Mouse (Mus musculus) embryonic facial prominence, embryonic 12.5 days (tissue): ENCODE results near the gene Ptprcap. TPM values are rescaled to one million over a fixed set of nuclear protein-coding genes. Genes with fewer than 3 reads are reported as not detected.

ENCODE experiments used
- ATAC-seq: fragments of 200-750 bp; cut with Nextera tagmentation; 2 replicates; pipeline ENCODE4 v1.8.0; 2017; ENCODE audit not compliant: insufficient number of reproducible peaks, insufficient read depth, low FRiP score, low TSS enrichment
- H3K27ac ChIP-seq: fragments of 300-500 bp; sonication (generic); 2 replicates; pipeline ENCODE4 v1.5.1; 2016; ENCODE audit warnings: mild to moderate bottlenecking
- H3K27me3 ChIP-seq: fragments of 300-500 bp; sonication (generic); 2 replicates; pipeline ENCODE4 v1.6.1; 2016; ENCODE audit warnings: mild to moderate bottlenecking, moderate library complexity
- H3K36me3 ChIP-seq: fragments of 300-500 bp; sonication (generic); 2 replicates; pipeline ENCODE4 v1.6.1; 2016; ENCODE audit warnings: mild to moderate bottlenecking
- H3K4me1 ChIP-seq: fragments of 300-500 bp; sonication (generic); 2 replicates; pipeline ENCODE4 v1.6.1; 2016
- H3K4me2 ChIP-seq: fragments of 300-500 bp; sonication (generic); replicated peaks from 2 replicates; pipeline ENCODE4 v1.6.1; 2016; ENCODE audit warnings: mild to moderate bottlenecking, moderate library complexity
- H3K4me3 ChIP-seq: fragments of 300-500 bp; sonication (generic); 2 replicates; pipeline ENCODE4 v1.5.1; 2016; ENCODE audit warnings: mild to moderate bottlenecking
- H3K9ac ChIP-seq: fragments of 300-500 bp; sonication (generic); 2 replicates; pipeline ENCODE4 v1.6.1; 2016; ENCODE audit warnings: mild to moderate bottlenecking, moderate library complexity
- H3K9me3 ChIP-seq: fragments of 300-500 bp; sonication (generic); 2 replicates; pipeline ENCODE4 v1.6.1; 2016; ENCODE audit warnings: mild to moderate bottlenecking, moderate library complexity
- WGBS: fragments of 180-500 bp; shearing (Covaris S2); methylation state at CpG from one replicate; pipeline ENCODE4 v1.1.7; 2016; 5-methylcytosine and 5-hydroxymethylcytosine counted together
- polyA plus RNA-seq: library from polyadenylated mRNA; unstranded; fragments of >200 nt; fragmentation: Nextera tagmentation; extraction: Ambion mirVana; gene quantifications from 2 replicates; pipeline ENCODE4 v1.2.1, GENCODE M21; 2016

Gene Ptprcap
- polyA plus RNA-seq, 1 experiment from 2014 or later, result 2.1 TPM

GRCm38 (mm10) chr19:4175368-4175947 lies 22.1 kb downstream of the Ptprcap start, which contains the start of gene Carns1:
Gene Carns1, minus strand, starts transcription at chr19:4175479.
- H3K9me3 ChIP-seq, result no peaks in the 10 kb centered on the region
- WGBS, result 3% methylated on average over 11 of the region's 11 CpGs
- peak; percentile 53; the same call in 1 of the 2 replicates for ATAC-seq
- no peak within 1 kb of the TSS for H3K9ac ChIP-seq
- peak within 1 kb of the TSS; percentile 33 for H3K4me2 ChIP-seq
- no peak within 1 kb of the TSS for H3K4me3 ChIP-seq
- no peaks in the 10 kb centered on the region for H3K36me3 ChIP-seq
- H3K4me1 ChIP-seq, result peaks cover 9% of the 10 kb centered on the region; the same call in 1 of the 2 replicates
- no peak within 1 kb of the TSS for H3K27ac ChIP-seq
- no peaks in the 10 kb centered on the region for H3K27me3 ChIP-seq

GRCm38 (mm10) chr19:4180411-4180810 lies 27.0 kb downstream of the Ptprcap start:
- 87% methylated on average over 7 of the region's 7 CpGs for WGBS
- Histone ChIP-seq H3K4me3 (no peak overlapping the region), H3K27ac (no peak overlapping the region), H3K27me3 (no peaks in the 10 kb centered on the region), H3K36me3 (no peaks in the 10 kb centered on the region), H3K9me3 (no peaks in the 10 kb centered on the region), H3K4me1 (peaks cover 9% of the 10 kb centered on the region), H3K4me2 (no peak overlapping the region), H3K9ac (no peak overlapping the region)
- ATAC-seq, result no peak

- Histone ChIP-seq H3K4me1 (peaks cover 13% of the 10 kb centered on the region; the same call in 1 of the 2 replicates), H3K27me3 (no peaks in the 10 kb centered on the region), H3K36me3 (no peaks in the 10 kb centered on the region), H3K9ac (no peak overlapping the region), H3K9me3 (no peaks in the 10 kb centered on the region), H3K4me3 (no peak overlapping the region), H3K4me2 (no peak overlapping the region), H3K27ac (no peak overlapping the region)
- no peak for ATAC-seq
- 39% methylated on average over 3 of the region's 3 CpGs for WGBS
Measured at GRCm38 (mm10) chr19:4181892-4182291, 28.5 kb downstream of the Ptprcap start.

- no peak for ATAC-seq
- H3K4me3 ChIP-seq, result no peak overlapping the region
- no peak overlapping the region for H3K9ac ChIP-seq
- no peaks in the 10 kb centered on the region for H3K9me3 ChIP-seq
- H3K4me1 ChIP-seq, result peaks cover 13% of the 10 kb centered on the region; the same call in 1 of the 2 replicates
- no peak overlapping the region for H3K4me2 ChIP-seq
- H3K27me3 ChIP-seq, result no peaks in the 10 kb centered on the region
- H3K27ac ChIP-seq, result no peak overlapping the region
- H3K36me3 ChIP-seq, result no peaks in the 10 kb centered on the region
- 65% methylated on average over 2 of the region's 2 CpGs for WGBS
Measured at GRCm38 (mm10) chr19:4183689-4184088, 30.3 kb downstream of the Ptprcap start.

GRCm38 (mm10) chr19:4184976-4185975 lies 31.9 kb downstream of the Ptprcap start:
- Histone ChIP-seq H3K9me3 (no peaks in the 10 kb centered on the region), H3K4me3 (no peak overlapping the region), H3K36me3 (no peaks in the 10 kb centered on the region), H3K4me2 (no peak overlapping the region), H3K4me1 (peaks cover 13% of the 10 kb centered on the region; the same call in 1 of the 2 replicates), H3K27me3 (no peaks in the 10 kb centered on the region), H3K9ac (no peak overlapping the region), H3K27ac (no peak overlapping the region)
- ATAC-seq, result no peak
- WGBS, result 56% methylated on average over 15 of the region's 15 CpGs

GRCm38 (mm10) chr19:4187303-4187702 lies 33.9 kb downstream of the Ptprcap start:
- no peak overlapping the region for H3K9ac ChIP-seq
- 74% methylated on average over 3 of the region's 3 CpGs for WGBS
- peaks cover 13% of the 10 kb centered on the region; the same call in 1 of the 2 replicates for H3K4me1 ChIP-seq
- H3K4me3 ChIP-seq, result no peak overlapping the region
- H3K4me2 ChIP-seq, result no peak overlapping the region
- H3K36me3 ChIP-seq, result no peaks in the 10 kb centered on the region
- no peak overlapping the region for H3K27ac ChIP-seq
- no peaks in the 10 kb centered on the region for H3K27me3 ChIP-seq
- ATAC-seq, result no peak
- no peaks in the 10 kb centered on the region for H3K9me3 ChIP-seq

GRCm38 (mm10) chr19:4189051-4189620 lies 35.7 kb downstream of the Ptprcap start:
- H3K27me3 ChIP-seq, result no peaks in the 10 kb centered on the region
- ATAC-seq, result no peak
- H3K27ac ChIP-seq, result no peak overlapping the region
- H3K4me1 ChIP-seq, result peaks cover 26% of the 10 kb centered on the region
- peaks cover 12% of the 10 kb centered on the region for H3K36me3 ChIP-seq
- no peak overlapping the region for H3K4me3 ChIP-seq
- 87% methylated on average over 12 of the region's 12 CpGs for WGBS
- H3K4me2 ChIP-seq, result no peak overlapping the region
- no peak overlapping the region for H3K9ac ChIP-seq
- no peaks in the 10 kb centered on the region for H3K9me3 ChIP-seq

- 61% methylated on average over 4 of the region's 4 CpGs for WGBS
Measured at GRCm38 (mm10) chr19:4190831-4191334, 37.5 kb downstream of the Ptprcap start, which contains the start of gene Tbc1d10c. Gene Tbc1d10c, minus strand, starts transcription at chr19:4191284.

GRCm38 (mm10) chr19:4191528-4192250 lies 38.3 kb downstream of the Ptprcap start, which contains the start of gene Ppp1ca:
Gene Ppp1ca, plus strand, starts transcription at chr19:4192065.
- H3K4me3 ChIP-seq, result peak within 1 kb of the TSS; percentile 68
- H3K9me3 ChIP-seq, result no peaks in the 10 kb centered on the region
- peak within 1 kb of the TSS; percentile 96 for H3K27ac ChIP-seq
- WGBS, result 8% methylated on average over 27 of the region's 47 CpGs
- peak; percentile 85 for ATAC-seq
- H3K4me2 ChIP-seq, result peak within 1 kb of the TSS; percentile 90
- H3K4me1 ChIP-seq, result peaks cover 21% of the 10 kb centered on the region
- no peaks in the 10 kb centered on the region for H3K27me3 ChIP-seq
- peaks cover 38% of the 10 kb centered on the region for H3K36me3 ChIP-seq
- peak within 1 kb of the TSS; percentile 95 for H3K9ac ChIP-seq

More at GRCm38 (mm10) chr19:4190831-4191334, 37.5 kb downstream of the Ptprcap start, which contains the start of gene Tbc1d10c:
- ATAC-seq, result no peak
- no peaks in the 10 kb centered on the region for H3K27me3 ChIP-seq
- no peaks in the 10 kb centered on the region for H3K9me3 ChIP-seq
- H3K4me2 ChIP-seq, result peak within 1 kb of the TSS; percentile 90
- H3K36me3 ChIP-seq, result peaks cover 30% of the 10 kb centered on the region
- peak within 1 kb of the TSS; percentile 68 for H3K4me3 ChIP-seq
- H3K27ac ChIP-seq, result peak within 1 kb of the TSS; percentile 96
- peak within 1 kb of the TSS; percentile 95 for H3K9ac ChIP-seq
- H3K4me1 ChIP-seq, result peaks cover 13% of the 10 kb centered on the region

GRCm38 (mm10) chr19:4192251-4192985 lies 39.0 kb downstream of the Ptprcap start:
- peaks cover 23% of the 10 kb centered on the region for H3K4me1 ChIP-seq
- H3K4me3 ChIP-seq, result peak overlapping the region; percentile 68
- WGBS, result under 1% methylated on average over 51 of the region's 52 CpGs
- no peaks in the 10 kb centered on the region for H3K27me3 ChIP-seq
- no peaks in the 10 kb centered on the region for H3K9me3 ChIP-seq
- H3K4me2 ChIP-seq, result peak overlapping the region; percentile 90
- peak overlapping the region; percentile 96 for H3K27ac ChIP-seq
- H3K36me3 ChIP-seq, result peaks cover 45% of the 10 kb centered on the region
- H3K9ac ChIP-seq, result peak overlapping the region; percentile 95
- no peak for ATAC-seq
